21 mouse cellular contexts compared by ENCODE assay signal in the genomic region with DNA sequence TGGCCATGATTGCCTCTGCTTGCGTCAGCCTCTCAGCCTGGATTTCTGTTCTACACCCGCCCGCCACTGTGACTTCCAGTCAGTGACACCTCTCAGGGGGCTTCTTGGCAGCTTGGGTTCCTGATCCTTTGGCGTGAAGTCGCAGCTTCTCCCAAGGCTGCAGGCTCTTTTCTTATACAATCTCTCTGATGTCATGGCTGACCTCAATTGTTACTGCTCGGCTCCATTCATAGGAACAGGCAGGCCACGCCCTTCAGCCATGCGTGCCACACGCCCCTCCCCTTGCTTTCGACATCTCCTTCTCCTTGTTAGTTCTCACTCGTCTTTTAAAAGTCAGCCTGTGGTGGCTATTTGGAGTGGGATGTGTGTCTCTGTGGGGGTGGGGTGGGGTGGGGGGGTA.
DNase-seq lines count a peak whose midpoint lies in the region; ATAC-seq and TF ChIP-seq lines count a peak whose summit lies in the region.
"Had no signal": no experiment of that assay in that cellular context is flagged by ENCODE, and none has a peak within 500 bp of the region (broad histone marks: within the 10 kb centered on the region; RNA-seq: fewer than 3 reads in every experiment).

No protein-coding gene starts in this region.

- peak; percentile 42 for DNase-seq in adrenal gland, postnatal 14 days
- no peak for DNase-seq in adrenal gland, adult 18-20 months (ENCODE audit: low spot score in 2 of 2)
- DNase-seq in lung, postnatal 0 days (ENCODE audit: low spot score): peak; percentile 81
- DNase-seq in lung, postnatal 14 days: no peak
- peak; percentile 90 for DNase-seq in ZHBTc4 (ENCODE audit: low read depth, low spot score)
- peak; percentile 35 for DNase-seq in retina, embryonic 14.5 days (ENCODE audit: low spot score)
- DNase-seq in layer of hippocampus, adult 18-20 months (ENCODE audit: low spot score in 2 of 2): no peak
- DNase-seq in spleen, postnatal 10 days (ENCODE audit: low spot score in 2 of 2): no peak
- DNase-seq: adrenal gland, postnatal 36 days; cerebellum, adult 11-12 months; kidney, adult 2 months; kidney, postnatal 10 days; midbrain, embryonic 14.5 days; thymus, postnatal 4 days had no signal

- H3K9me3 ChIP-seq in lung, postnatal 0 days (ENCODE audit: low read length): no peaks in the 10 kb centered on the region
- H3K9me3 ChIP-seq: forebrain, embryonic 15.5 days; heart, embryonic 10.5 days had no signal

- peak; percentile 57 for ATAC-seq in lung, postnatal 0 days
- ATAC-seq: forebrain, embryonic 15.5 days; inflammation-experienced regulatory T-cells, adult 6 months had no signal

- no peak for TF ChIP-seq CTCF in lung, postnatal 0 days (IDR thresholded peaks at IDR 0.05)

- H3K27me3 ChIP-seq in lung, postnatal 0 days (replicated peaks; ENCODE audit: insufficient read depth, low read length): no peaks in the 10 kb centered on the region
- H3K27me3 ChIP-seq: embryonic facial prominence, embryonic 13.5 days; forebrain, embryonic 15.5 days had no signal

- H3K27ac ChIP-seq in lung, postnatal 0 days (ENCODE audit: low read length): no peak overlapping the region
- H3K27ac ChIP-seq: embryonic facial prominence, embryonic 13.5 days; forebrain, embryonic 15.5 days; heart, embryonic 10.5 days; hindbrain, embryonic 12.5 days; liver, embryonic 14.5 days had no signal

- no peaks in the 10 kb centered on the region for H3K4me1 ChIP-seq in lung, postnatal 0 days (ENCODE audit: insufficient read depth, low read depth, low read length)
- H3K4me1 ChIP-seq: hindbrain, embryonic 12.5 days; megakaryocyte, embryonic 14.5 days had no signal

- no peak overlapping the region for H3K4me2 ChIP-seq in lung, postnatal 0 days (replicated peaks; ENCODE audit: low read depth, low read length)
- H3K4me2 ChIP-seq: embryonic facial prominence, embryonic 13.5 days; forebrain, embryonic 15.5 days; hindbrain, embryonic 12.5 days had no signal

- no peak for TF ChIP-seq EP300 in lung, postnatal 0 days (IDR thresholded peaks at IDR 0.05)

- H3K4me3 ChIP-seq in lung, postnatal 0 days (ENCODE audit: low read depth, low read length): no peak overlapping the region
- H3K4me3 ChIP-seq: embryonic facial prominence, embryonic 13.5 days; forebrain, embryonic 15.5 days; heart, embryonic 10.5 days; hindbrain, embryonic 12.5 days; megakaryocyte, embryonic 14.5 days had no signal

- 25% methylated on average over 11 of the region's 11 CpGs for WGBS in lung, postnatal 0 days

- H3K9ac ChIP-seq in lung, postnatal 0 days (replicated peaks; ENCODE audit: low read depth): no peak overlapping the region
- H3K9ac ChIP-seq: embryonic facial prominence, embryonic 13.5 days; forebrain, embryonic 15.5 days; hindbrain, embryonic 12.5 days; liver, embryonic 14.5 days had no signal

- H3K36me3 ChIP-seq in lung, postnatal 0 days (ENCODE audit: insufficient read depth, low read length): no peaks in the 10 kb centered on the region
- H3K36me3 ChIP-seq: embryonic facial prominence, embryonic 13.5 days; forebrain, embryonic 15.5 days; heart, embryonic 10.5 days; hindbrain, embryonic 12.5 days had no signal

Comparison
In these comparisons a context has a peak if more than half of its experiments do, and no peak if none do; other contexts are left out.
1. DNase-seq: peak in adrenal gland, postnatal 14 days (single experiment), lung, postnatal 0 days (single experiment), ZHBTc4 (single experiment) and retina, embryonic 14.5 days (single experiment); none in adrenal gland, adult 18-20 months (0 of 2), lung, postnatal 14 days (single experiment), layer of hippocampus, adult 18-20 months (0 of 2) and spleen, postnatal 10 days (0 of 2).